Mouse (Mus musculus): ENCODE data around the gene Mapt. TPM values are rescaled to one million over a fixed set of nuclear protein-coding genes. Genes with fewer than 3 reads are reported as not detected.

Mapt gene
- polyA plus RNA-seq, 1 experiment from 2014 or later = 0.98 TPM

GRCm38 (mm10) chr11:104278222-104278621 is 47.0 kb downstream of the Mapt start:
- H3K4me1 ChIP-seq (replicated peaks) = 0 out of 2 replicates have a peak, but pooled peaks cover 4% of the 10 kb centered on the region
- H3K9ac ChIP-seq = no peak overlapping the region
- H3K4me3 ChIP-seq = 0 out of 2 replicates have a peak overlapping the region, but pooled peaks have one; percentile 18
- no peak overlapping the region for H3K27ac ChIP-seq (ENCODE audit: poor library complexity, severe bottlenecking)
- no peaks in the 10 kb centered on the region for H3K9me3 ChIP-seq (replicated peaks)
- H3K4me2 ChIP-seq = peak overlapping the region; percentile 53
- no peaks in the 10 kb centered on the region for H3K36me3 ChIP-seq
- H3K27me3 ChIP-seq (replicated peaks) = peaks cover 17% of the 10 kb centered on the region
- ATAC-seq (ENCODE audit: insufficient number of reproducible peaks, low FRiP score) = no peak
- 2% methylated on average over 20 of the region's 20 CpGs for WGBS

- no peak overlapping the region for H3K27ac ChIP-seq (ENCODE audit: poor library complexity, severe bottlenecking)
- 0 out of 2 replicates have a peak, but pooled peaks cover 4% of the 10 kb centered on the region for H3K4me1 ChIP-seq (replicated peaks)
- 69% methylated on average over 4 of the region's 4 CpGs for WGBS
- H3K4me3 ChIP-seq = no peak overlapping the region
- no peak overlapping the region for H3K4me2 ChIP-seq
- no peaks in the 10 kb centered on the region for H3K9me3 ChIP-seq (replicated peaks)
- no peak for ATAC-seq (ENCODE audit: insufficient number of reproducible peaks, low FRiP score)
- peaks cover 17% of the 10 kb centered on the region for H3K27me3 ChIP-seq (replicated peaks)
- no peaks in the 10 kb centered on the region for H3K36me3 ChIP-seq
- no peak overlapping the region for H3K9ac ChIP-seq
These were observed 47.9 kb downstream of the Mapt start for GRCm38 (mm10) chr11:104279049-104279448.

DNA sequence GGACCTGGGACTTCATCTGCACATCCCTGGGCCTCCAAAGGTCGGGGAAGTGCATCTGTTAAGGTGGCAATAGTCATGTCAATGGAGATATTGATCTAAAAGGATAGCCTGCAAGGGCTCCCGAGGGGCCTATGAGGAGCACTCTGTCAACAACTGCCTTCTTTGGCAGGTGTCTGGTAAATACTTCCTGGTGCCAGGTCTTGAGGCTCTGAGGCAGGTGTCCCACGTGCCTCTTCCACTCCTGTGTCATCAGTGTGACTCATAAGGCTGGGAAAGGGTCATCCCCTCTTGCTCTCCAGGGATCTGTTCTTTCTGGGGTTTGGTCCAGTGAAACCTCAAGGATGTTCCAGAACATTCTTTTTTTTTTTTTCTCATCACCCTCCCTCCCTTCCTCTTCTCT is 48.3 kb downstream of the Mapt start:
- no peak overlapping the region for H3K4me3 ChIP-seq
- H3K4me1 ChIP-seq (replicated peaks) = 0 out of 2 replicates have a peak, but pooled peaks cover 4% of the 10 kb centered on the region
- no peak overlapping the region for H3K9ac ChIP-seq
- H3K27ac ChIP-seq (ENCODE audit: poor library complexity, severe bottlenecking) = no peak overlapping the region
- H3K27me3 ChIP-seq (replicated peaks) = peaks cover 17% of the 10 kb centered on the region
- no peak; the same call in 1 of the 2 replicates for ATAC-seq (ENCODE audit: insufficient number of reproducible peaks, low FRiP score)
- no peak overlapping the region for H3K4me2 ChIP-seq
- H3K9me3 ChIP-seq (replicated peaks) = no peaks in the 10 kb centered on the region
- H3K36me3 ChIP-seq = no peaks in the 10 kb centered on the region
- 66% methylated on average over 3 of the region's 3 CpGs for WGBS

DNA sequence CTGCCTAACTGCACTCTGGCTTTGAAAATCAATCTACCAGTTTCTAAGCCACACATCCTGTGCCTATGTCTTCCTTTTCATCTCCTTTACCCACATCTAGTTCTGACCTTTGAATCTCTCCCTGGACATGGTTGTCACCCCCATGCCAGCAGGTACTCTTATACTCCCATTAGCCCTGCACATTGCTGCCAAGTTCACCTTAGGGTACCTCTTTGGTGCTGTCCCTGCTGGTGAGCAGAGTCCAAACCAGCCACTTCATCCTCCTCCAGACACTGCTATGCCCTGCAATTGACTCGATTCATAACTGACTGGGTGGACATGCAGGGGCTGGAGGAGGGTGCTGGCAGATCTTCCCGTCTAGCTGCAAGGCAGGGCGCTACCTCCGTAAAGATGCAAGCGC is 50.3 kb downstream of the Mapt start:
- no peak for ATAC-seq (ENCODE audit: insufficient number of reproducible peaks, low FRiP score)
- 82% methylated on average over 5 of the region's 5 CpGs for WGBS
- H3K36me3 ChIP-seq = no peaks in the 10 kb centered on the region
- peaks cover 17% of the 10 kb centered on the region for H3K27me3 ChIP-seq (replicated peaks)
- H3K4me2 ChIP-seq = no peak overlapping the region
- no peak overlapping the region for H3K4me3 ChIP-seq
- peaks cover 3% of the 10 kb centered on the region; the same call in 1 of the 2 replicates for H3K9me3 ChIP-seq (replicated peaks)
- H3K9ac ChIP-seq = no peak overlapping the region
- H3K4me1 ChIP-seq (replicated peaks) = 0 out of 2 replicates have a peak, but pooled peaks cover 4% of the 10 kb centered on the region
- H3K27ac ChIP-seq (ENCODE audit: poor library complexity, severe bottlenecking) = no peak overlapping the region

DNA sequence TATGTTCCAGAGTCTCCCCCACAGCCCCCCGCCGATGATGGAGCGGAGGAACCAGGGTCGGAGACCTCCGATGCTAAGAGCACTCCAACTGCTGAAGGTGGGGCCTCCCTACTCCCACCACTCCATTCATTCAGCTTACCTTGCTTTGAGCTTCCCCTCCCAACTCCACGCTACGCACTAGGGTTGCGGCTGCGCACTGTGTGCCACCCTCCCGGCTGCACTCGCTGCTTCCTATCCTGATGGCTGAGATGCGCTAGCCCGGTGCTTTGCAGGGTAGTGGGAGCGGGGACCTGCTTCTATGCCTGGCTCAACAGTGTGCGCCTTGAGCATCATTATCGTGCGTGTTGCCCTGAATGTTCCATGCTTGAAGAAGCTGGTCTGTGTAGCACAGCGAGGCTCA is 55.9 kb downstream of the Mapt start:
- ATAC-seq (ENCODE audit: insufficient number of reproducible peaks, low FRiP score) = no peak
- Histone ChIP-seq H3K9me3 (replicated peaks) (peaks cover 3% of the 10 kb centered on the region; the same call in 1 of the 2 replicates), H3K4me2 (no peak overlapping the region), H3K4me1 (replicated peaks) (peaks cover 2% of the 10 kb centered on the region; the same call in 1 of the 2 replicates), H3K36me3 (no peaks in the 10 kb centered on the region), H3K27ac (ENCODE audit: poor library complexity, severe bottlenecking) (no peak overlapping the region), H3K27me3 (replicated peaks) (0 out of 2 replicates have a peak, but pooled peaks cover 5% of the 10 kb centered on the region), H3K4me3 (no peak overlapping the region), H3K9ac (no peak overlapping the region)
- WGBS = 91% methylated on average over 18 of the region's 18 CpGs

DNA sequence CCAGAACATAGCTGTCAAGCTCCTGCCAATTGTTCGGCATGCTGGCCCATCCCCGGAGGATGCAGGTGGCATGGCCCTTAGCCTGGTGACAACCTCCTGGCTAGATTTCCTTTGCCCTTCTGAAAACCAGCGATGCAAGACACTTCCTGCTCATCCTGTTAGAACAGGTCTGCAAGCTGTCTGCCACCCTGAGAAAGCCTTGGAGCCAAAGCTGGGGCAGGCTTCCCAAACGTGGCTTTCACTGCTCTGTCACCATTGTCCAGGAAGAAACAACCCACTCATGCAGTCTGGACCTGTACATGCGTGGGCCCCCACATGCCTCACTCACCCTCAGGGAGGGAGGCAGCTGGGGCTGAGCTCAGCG is 57.6 kb downstream of the Mapt start:
- no peak overlapping the region for H3K4me3 ChIP-seq
- WGBS = 53% methylated on average over 6 of the region's 6 CpGs
- 0 out of 2 replicates have a peak, but pooled peaks cover 5% of the 10 kb centered on the region for H3K27me3 ChIP-seq (replicated peaks)
- no peak overlapping the region for H3K27ac ChIP-seq (ENCODE audit: poor library complexity, severe bottlenecking)
- ATAC-seq (ENCODE audit: insufficient number of reproducible peaks, low FRiP score) = no peak
- no peaks in the 10 kb centered on the region for H3K36me3 ChIP-seq
- H3K4me1 ChIP-seq (replicated peaks) = peaks cover 6% of the 10 kb centered on the region; the same call in 1 of the 2 replicates
- peaks cover 3% of the 10 kb centered on the region; the same call in 1 of the 2 replicates for H3K9me3 ChIP-seq (replicated peaks)
- no peak overlapping the region for H3K4me2 ChIP-seq
- H3K9ac ChIP-seq = no peak overlapping the region

DNA sequence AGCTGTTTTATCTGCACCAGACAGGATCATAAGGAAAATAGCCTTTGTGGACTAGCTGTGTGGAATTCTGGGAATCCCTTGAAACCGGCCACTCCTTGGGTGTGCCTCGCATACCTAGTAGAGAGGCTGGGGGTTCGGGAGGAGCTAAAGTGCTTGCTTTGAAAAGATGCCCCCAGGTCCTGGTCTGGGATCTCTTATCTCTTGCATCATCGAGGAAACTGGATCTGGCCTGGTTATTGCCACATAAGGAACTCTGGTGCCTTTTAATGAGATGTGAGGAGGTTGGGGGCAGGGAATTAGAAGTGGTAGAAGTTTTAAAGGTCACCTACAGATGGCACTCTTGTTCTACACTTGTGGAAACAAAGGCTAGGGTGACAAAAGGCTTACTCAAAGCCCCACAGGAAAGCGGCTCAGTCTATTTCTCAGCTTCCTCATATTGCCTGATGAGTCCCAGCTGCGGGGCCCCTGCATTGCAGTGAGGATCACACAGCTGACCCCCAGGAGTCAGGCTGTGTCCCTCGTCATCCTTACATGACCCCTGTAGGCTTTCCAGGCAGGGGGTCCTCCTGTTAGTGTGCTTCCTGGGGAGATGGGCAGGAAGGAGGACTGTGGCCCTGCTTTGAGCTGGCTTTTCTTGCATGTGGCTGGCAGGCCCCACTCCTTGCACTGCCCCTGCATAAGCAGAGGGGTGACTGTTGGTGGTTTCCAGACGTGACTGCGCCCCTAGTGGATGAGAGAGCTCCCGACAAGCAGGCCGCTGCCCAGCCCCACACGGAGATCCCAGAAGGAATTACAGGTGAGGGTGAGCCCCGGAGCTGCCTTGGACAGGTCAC is 58.2 kb downstream of the Mapt start:
- Histone ChIP-seq H3K9ac (no peak overlapping the region), H3K4me2 (peak overlapping the region; percentile 37), H3K27ac (ENCODE audit: poor library complexity, severe bottlenecking) (no peak overlapping the region), H3K4me1 (replicated peaks) (peaks cover 6% of the 10 kb centered on the region; the same call in 1 of the 2 replicates), H3K9me3 (replicated peaks) (peaks cover 3% of the 10 kb centered on the region; the same call in 1 of the 2 replicates), H3K36me3 (no peaks in the 10 kb centered on the region), H3K27me3 (replicated peaks) (0 out of 2 replicates have a peak, but pooled peaks cover 5% of the 10 kb centered on the region), H3K4me3 (no peak overlapping the region)
- 17% methylated on average over 13 of the region's 13 CpGs for WGBS
- peak; percentile 47; the same call in 1 of the 2 replicates for ATAC-seq (ENCODE audit: insufficient number of reproducible peaks, low FRiP score)

- Histone ChIP-seq H3K4me3 (no peak overlapping the region), H3K9ac (no peak overlapping the region), H3K27ac (ENCODE audit: poor library complexity, severe bottlenecking) (0 out of 2 replicates have a peak overlapping the region, but pooled peaks have one; percentile 52), H3K36me3 (no peaks in the 10 kb centered on the region), H3K4me2 (no peak overlapping the region), H3K9me3 (replicated peaks) (no peaks in the 10 kb centered on the region), H3K4me1 (replicated peaks) (peaks cover 13% of the 10 kb centered on the region; the same call in 1 of the 2 replicates), H3K27me3 (replicated peaks) (0 out of 2 replicates have a peak, but pooled peaks cover 5% of the 10 kb centered on the region)
- ATAC-seq (ENCODE audit: insufficient number of reproducible peaks, low FRiP score) = no peak
- WGBS = 79% methylated on average over 7 of the region's 7 CpGs
These were observed 61.4 kb downstream of the Mapt start for GRCm38 (mm10) chr11:104292443-104293220.

GRCm38 (mm10) chr11:104293241-104293640 is 62.1 kb downstream of the Mapt start:
- WGBS = 24% methylated on average over 9 of the region's 9 CpGs
- no peak overlapping the region for H3K4me3 ChIP-seq
- no peak overlapping the region for H3K9ac ChIP-seq
- H3K27me3 ChIP-seq (replicated peaks) = 0 out of 2 replicates have a peak, but pooled peaks cover 5% of the 10 kb centered on the region
- H3K27ac ChIP-seq (ENCODE audit: poor library complexity, severe bottlenecking) = 0 out of 2 replicates have a peak overlapping the region, but pooled peaks have one; percentile 52
- no peak overlapping the region for H3K4me2 ChIP-seq
- peak; percentile 88 for ATAC-seq (ENCODE audit: insufficient number of reproducible peaks, low FRiP score)
- no peaks in the 10 kb centered on the region for H3K9me3 ChIP-seq (replicated peaks)
- no peaks in the 10 kb centered on the region for H3K36me3 ChIP-seq
- peaks cover 13% of the 10 kb centered on the region; the same call in 1 of the 2 replicates for H3K4me1 ChIP-seq (replicated peaks)

- H3K27ac ChIP-seq (ENCODE audit: poor library complexity, severe bottlenecking) = no peak overlapping the region
- WGBS = 50% methylated on average over 5 of the region's 5 CpGs
- no peak overlapping the region for H3K9ac ChIP-seq
- H3K9me3 ChIP-seq (replicated peaks) = no peaks in the 10 kb centered on the region
- H3K27me3 ChIP-seq (replicated peaks) = 0 out of 2 replicates have a peak, but pooled peaks cover 4% of the 10 kb centered on the region
- no peak overlapping the region for H3K4me2 ChIP-seq
- no peak overlapping the region for H3K4me3 ChIP-seq
- no peak; the same call in 1 of the 2 replicates for ATAC-seq (ENCODE audit: insufficient number of reproducible peaks, low FRiP score)
- peaks cover 11% of the 10 kb centered on the region; the same call in 1 of the 2 replicates for H3K4me1 ChIP-seq (replicated peaks)
- H3K36me3 ChIP-seq = no peaks in the 10 kb centered on the region
These were observed 64.0 kb downstream of the Mapt start for GRCm38 (mm10) chr11:104295145-104295544.

Data from heart, embryonic 12.5 days (tissue).